Mouse (Mus musculus) bone marrow, adult 2 months (tissue): ENCODE measurements at regions not wholly inside any gene's neighbourhood (a gene's known extent, or its start where the extent isn't known, plus 50 kb on each side); places are given as distances from the start of the nearest gene placed in this dataset.

Experiments used
- CTCF ChIP-seq: fragments of 200-500 bp; IDR thresholded peaks from 2 replicates; pipeline ENCODE4 v1.5.1; 2011; ENCODE audit warnings: low read length, control low read depth; ENCODE audit not compliant: control insufficient read depth, insufficient read depth
- POLR2A ChIP-seq: fragments of 200-500 bp; IDR thresholded peaks from 2 replicates; pipeline ENCODE4 v1.6.1; 2011; ENCODE audit warnings: low read depth, mild to moderate bottlenecking, control low read depth, low read length, borderline replicate concordance; ENCODE audit not compliant: control insufficient read depth

GRCm38 (mm10) chr13:37526102-37526501 is 181.1 kb downstream of the Ly86 start:
- TF ChIP-seq CTCF (no peak), POLR2A (no peak)
